Mouse (Mus musculus): ENCODE measurements around the gene Gm2a. TPM values are rescaled to one million over a fixed set of nuclear protein-coding genes. Genes with fewer than 3 reads are reported as not detected.
"Not testable (repeated sequence)": the region's sequence is repeated elsewhere in the genome, so short reads cannot be mapped to it uniquely, and the experiment has no call there.

The Gm2a gene
- total and polyA plus RNA-seq, 2 experiments from 2014 or later = 46.4 to 50.0 TPM

DNA sequence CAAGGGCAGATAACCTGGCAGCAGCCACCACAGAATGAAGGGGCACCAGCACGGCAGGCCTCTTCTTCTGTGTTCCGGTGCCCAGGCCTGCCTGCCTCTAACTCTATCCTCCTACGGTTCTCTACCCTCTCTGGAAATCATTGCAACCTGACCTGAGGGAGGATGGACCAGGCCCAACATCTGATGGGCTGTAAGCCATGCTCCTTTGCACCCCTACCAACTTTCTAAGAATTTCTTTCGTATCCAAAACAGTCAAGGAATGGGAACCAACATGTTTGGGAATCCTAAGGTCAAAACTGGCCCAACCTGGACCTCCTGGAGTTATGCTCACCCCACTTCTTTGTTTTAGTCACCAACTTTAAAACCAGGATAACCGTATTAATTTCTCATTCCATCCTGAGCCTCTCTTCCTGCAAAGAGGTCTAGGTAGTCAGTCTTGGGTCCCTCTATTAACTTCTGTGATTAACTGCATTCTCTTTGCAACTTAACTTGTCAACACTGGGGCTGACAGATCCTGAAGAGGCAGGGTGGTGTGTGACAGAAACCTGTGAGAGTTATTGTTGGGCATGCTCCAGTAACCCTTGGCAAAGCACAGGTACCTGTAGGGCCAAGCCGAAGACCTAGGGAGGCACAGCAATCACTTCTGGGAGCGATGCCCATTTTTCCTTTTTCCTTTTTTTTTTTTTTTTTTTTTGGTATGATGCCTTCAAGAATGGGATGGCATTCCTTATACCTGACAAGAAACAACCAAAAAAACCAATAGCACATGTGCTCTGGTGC is 11.8 kb downstream of the Gm2a start:
- no peak for DNase-seq (ENCODE audit: low spot score)
- no peak for TF ChIP-seq CTCF (IDR thresholded peaks at IDR 0.05)
- Histone ChIP-seq H3K27me3 (ENCODE audit: insufficient read depth, low read length) (no peaks in the 10 kb centered on the region), H3K4me3 (ENCODE audit: low read depth, low read length) (no peak overlapping the region), H3K36me3 (ENCODE audit: insufficient read depth, low read length) (peaks cover 28% of the 10 kb centered on the region), H3K9me3 (ENCODE audit: low read length) (no peaks in the 10 kb centered on the region), H3K27ac (ENCODE audit: low read depth, low read length) (no peak overlapping the region), H3K4me2 (ENCODE audit: low read depth, low read length, poor library complexity, severe bottlenecking) (no peak overlapping the region), H3K4me1 (ENCODE audit: insufficient read depth, low read length) (no peaks in the 10 kb centered on the region), H3K9ac (replicated peaks; ENCODE audit: low read length, poor library complexity, severe bottlenecking) (no peak overlapping the region)
- no peak for ATAC-seq (ENCODE audit: low FRiP score)
- 89% methylated on average over 7 of the region's 7 CpGs for WGBS

DNA sequence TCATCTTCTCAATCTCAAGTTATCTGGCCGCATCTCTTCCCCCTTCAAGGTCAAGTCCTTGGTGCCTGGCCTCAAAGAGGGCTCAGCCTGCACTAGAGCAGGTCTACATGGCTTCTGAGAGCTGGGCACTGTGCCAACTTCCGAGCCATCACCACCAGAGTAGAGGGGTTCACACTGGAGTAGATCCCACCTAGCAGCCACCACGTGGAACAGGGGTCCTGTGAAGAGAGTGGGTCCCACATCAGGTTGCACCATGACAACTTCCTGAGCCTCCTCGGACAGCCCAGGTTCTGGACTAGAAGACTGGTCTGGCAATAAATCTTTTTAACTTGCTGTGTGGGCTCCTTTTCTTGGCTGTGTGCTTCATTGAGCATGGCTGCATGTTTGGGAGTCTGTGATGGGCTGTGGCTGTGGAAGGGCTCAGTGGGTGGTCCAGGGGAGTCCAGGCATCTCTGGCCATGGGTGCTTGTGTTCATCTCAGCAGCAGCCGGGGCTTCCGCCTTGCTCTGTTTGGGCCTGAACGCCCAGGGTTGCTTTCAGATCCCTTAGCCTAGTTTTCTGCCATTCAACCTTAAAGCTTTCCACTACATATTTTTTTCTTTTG is 12.8 kb downstream of the Gm2a start:
- Histone ChIP-seq H3K4me1 (ENCODE audit: insufficient read depth, low read length) (no peaks in the 10 kb centered on the region), H3K27me3 (ENCODE audit: insufficient read depth, low read length) (no peaks in the 10 kb centered on the region), H3K4me2 (ENCODE audit: low read depth, low read length, poor library complexity, severe bottlenecking) (no peak overlapping the region), H3K9me3 (ENCODE audit: low read length) (no peaks in the 10 kb centered on the region), H3K36me3 (ENCODE audit: insufficient read depth, low read length) (peaks cover 26% of the 10 kb centered on the region), H3K4me3 (ENCODE audit: low read depth, low read length) (no peak overlapping the region), H3K27ac (ENCODE audit: low read depth, low read length) (no peak overlapping the region), H3K9ac (replicated peaks; ENCODE audit: low read length, poor library complexity, severe bottlenecking) (no peak overlapping the region)
- WGBS = 83% methylated on average over 7 of the region's 7 CpGs
- DNase-seq (ENCODE audit: low spot score) (no peak), ATAC-seq (ENCODE audit: low FRiP score) (no peak)
- no peak for TF ChIP-seq CTCF (IDR thresholded peaks at IDR 0.05)

DNA sequence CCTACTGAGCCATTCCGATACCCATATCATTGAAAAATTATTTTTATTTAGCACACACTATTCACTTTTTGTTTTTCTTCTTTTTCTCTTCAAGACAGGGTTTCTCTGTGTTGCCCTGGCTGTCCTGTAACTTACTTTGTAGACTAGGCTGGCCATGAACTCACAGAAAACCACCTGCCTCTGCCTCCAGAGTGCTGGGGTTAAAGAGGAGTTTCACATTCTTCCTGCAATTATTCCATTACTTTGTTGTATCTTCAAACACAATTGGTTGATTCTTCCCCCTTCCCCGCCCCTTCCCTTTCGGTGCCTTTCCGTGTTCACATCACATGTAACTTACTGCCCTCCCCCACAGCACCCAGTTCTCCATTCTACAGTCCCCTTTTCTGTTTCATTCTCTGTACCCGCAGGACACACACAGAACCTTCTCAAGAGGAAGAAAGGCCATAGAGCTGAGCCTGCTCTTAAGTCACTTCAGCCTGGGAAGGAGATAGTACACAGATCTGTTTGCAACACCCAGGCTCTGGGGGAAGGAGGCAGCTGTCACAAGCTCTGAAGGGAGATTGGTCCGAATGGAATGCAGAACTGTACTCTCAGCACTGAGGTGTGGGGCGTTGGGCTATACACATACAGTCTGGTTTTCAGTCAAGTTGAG is 15.4 kb downstream of the Gm2a start:
- WGBS = 77% methylated on average over 7 of the region's 7 CpGs
- no peak for TF ChIP-seq CTCF (IDR thresholded peaks at IDR 0.05)
- Histone ChIP-seq H3K9me3 (ENCODE audit: low read length) (no peaks in the 10 kb centered on the region), H3K27me3 (ENCODE audit: insufficient read depth, low read length) (no peaks in the 10 kb centered on the region), H3K36me3 (ENCODE audit: insufficient read depth, low read length) (peaks cover 10% of the 10 kb centered on the region; the same call in 1 of the 2 replicates), H3K27ac (ENCODE audit: low read depth, low read length) (no peak overlapping the region), H3K4me3 (ENCODE audit: low read depth, low read length) (no peak overlapping the region), H3K4me2 (ENCODE audit: low read depth, low read length, poor library complexity, severe bottlenecking) (no peak overlapping the region), H3K9ac (replicated peaks; ENCODE audit: low read length, poor library complexity, severe bottlenecking) (no peak overlapping the region), H3K4me1 (ENCODE audit: insufficient read depth, low read length) (no peaks in the 10 kb centered on the region)
- DNase-seq (ENCODE audit: low spot score) = peak; percentile 2
- ATAC-seq (ENCODE audit: low FRiP score) = no peak

DNA sequence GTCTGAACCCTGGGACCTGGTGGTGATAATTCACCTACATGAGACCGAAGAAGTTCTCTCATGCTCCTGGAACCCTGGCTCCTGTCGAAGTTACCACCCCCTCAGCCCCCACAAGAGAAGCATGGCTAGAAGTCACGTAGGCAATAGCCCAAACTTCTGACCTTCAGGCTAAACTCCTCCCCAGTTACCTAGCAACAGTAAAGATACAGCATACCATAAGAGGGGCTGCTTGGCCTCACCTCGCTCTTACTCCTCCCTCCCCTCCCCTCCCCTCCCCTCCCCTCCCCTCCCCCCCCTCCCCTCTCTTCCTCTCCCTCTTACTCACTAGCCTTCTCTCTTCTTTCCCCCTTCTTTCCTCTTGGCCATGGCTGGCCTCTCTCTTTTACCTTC is 15.9 kb downstream of the Gm2a start:
- not testable (repeated sequence) for H3K27me3 ChIP-seq (ENCODE audit: insufficient read depth, low read length); H3K36me3 ChIP-seq (ENCODE audit: insufficient read depth, low read length); H3K4me3 ChIP-seq (ENCODE audit: low read depth, low read length); H3K27ac ChIP-seq (ENCODE audit: low read depth, low read length); H3K4me1 ChIP-seq (ENCODE audit: insufficient read depth, low read length); H3K4me2 ChIP-seq (ENCODE audit: low read depth, low read length, poor library complexity, severe bottlenecking); DNase-seq (ENCODE audit: low spot score); ATAC-seq (ENCODE audit: low FRiP score); H3K9me3 ChIP-seq (ENCODE audit: low read length); H3K9ac ChIP-seq (replicated peaks; ENCODE audit: low read length, poor library complexity, severe bottlenecking)
- WGBS = 49% methylated on average over 4 of the region's 4 CpGs

DNA sequence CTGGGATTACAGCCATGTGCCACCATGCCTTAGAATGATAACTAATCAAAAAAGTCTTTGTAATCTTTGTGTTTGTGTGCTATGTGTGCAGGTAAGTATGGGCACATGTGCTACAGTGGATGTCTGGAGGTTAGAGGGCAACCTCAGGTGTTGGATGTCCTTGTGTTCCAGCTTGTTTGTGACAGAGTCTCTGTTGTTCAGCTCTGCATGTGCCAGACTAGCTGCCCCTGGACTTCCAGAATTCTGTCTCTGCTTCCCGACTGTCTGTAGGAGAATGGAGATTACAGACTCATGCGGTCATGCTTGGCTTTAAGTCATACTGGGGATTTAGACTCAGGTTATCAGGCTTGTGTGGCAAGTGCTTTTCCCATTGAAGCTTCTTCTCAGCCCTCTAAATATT is 16.4 kb downstream of the Gm2a start:
- Histone ChIP-seq H3K4me3 (ENCODE audit: low read depth, low read length) (no peak overlapping the region), H3K9me3 (ENCODE audit: low read length) (no peaks in the 10 kb centered on the region), H3K4me1 (ENCODE audit: insufficient read depth, low read length) (no peaks in the 10 kb centered on the region), H3K27me3 (ENCODE audit: insufficient read depth, low read length) (no peaks in the 10 kb centered on the region), H3K4me2 (ENCODE audit: low read depth, low read length, poor library complexity, severe bottlenecking) (no peak overlapping the region), H3K27ac (ENCODE audit: low read depth, low read length) (no peak overlapping the region), H3K36me3 (ENCODE audit: insufficient read depth, low read length) (peaks cover under 1% of the 10 kb centered on the region; the same call in 1 of the 2 replicates), H3K9ac (replicated peaks; ENCODE audit: low read length, poor library complexity, severe bottlenecking) (no peak overlapping the region)
- no peak for TF ChIP-seq CTCF (IDR thresholded peaks at IDR 0.05)
- WGBS = 61% methylated on average over 2 of the region's 2 CpGs
- ATAC-seq (ENCODE audit: low FRiP score) (no peak), DNase-seq (ENCODE audit: low spot score) (no peak)

DNA sequence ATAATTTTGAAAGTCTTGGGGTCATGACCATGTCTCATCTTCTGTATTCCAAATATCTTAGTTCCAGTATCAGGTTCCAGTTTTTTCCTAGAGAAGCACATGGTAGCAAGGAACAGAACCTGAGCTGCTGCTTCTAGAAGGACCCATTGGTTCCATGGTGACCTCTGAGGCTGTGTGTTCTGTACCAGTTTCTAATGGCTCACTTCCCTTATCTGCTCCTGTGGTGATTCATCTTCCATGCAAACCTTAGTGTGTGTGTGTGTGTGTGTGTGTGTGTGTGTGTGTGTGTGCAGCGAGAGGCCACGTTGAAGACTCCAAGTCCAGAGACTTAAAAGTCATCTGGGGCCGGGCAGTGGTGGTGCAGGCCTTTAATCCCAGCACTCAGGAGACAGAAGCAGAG is 18.1 kb downstream of the Gm2a start:
- ATAC-seq (ENCODE audit: low FRiP score) = no peak
- WGBS = 98% methylated on average over 3 of the region's 3 CpGs
- Histone ChIP-seq H3K9me3 (ENCODE audit: low read length) (no peaks in the 10 kb centered on the region), H3K27me3 (ENCODE audit: insufficient read depth, low read length) (no peaks in the 10 kb centered on the region), H3K4me1 (ENCODE audit: insufficient read depth, low read length) (peaks cover 2% of the 10 kb centered on the region; the same call in 1 of the 2 replicates), H3K36me3 (ENCODE audit: insufficient read depth, low read length) (no peaks in the 10 kb centered on the region), H3K9ac (replicated peaks; ENCODE audit: low read length, poor library complexity, severe bottlenecking) (no peak overlapping the region), H3K4me2 (ENCODE audit: low read depth, low read length, poor library complexity, severe bottlenecking) (no peak overlapping the region), H3K4me3 (ENCODE audit: low read depth, low read length) (no peak overlapping the region), H3K27ac (ENCODE audit: low read depth, low read length) (no peak overlapping the region)
- DNase-seq (ENCODE audit: low spot score) = no peak
- TF ChIP-seq CTCF (IDR thresholded peaks at IDR 0.05) = no peak
